Mouse (Mus musculus) monocyte, adult 59 days (primary cell): ENCODE measurements around the gene Tph1. TPM values are rescaled to one million over a fixed set of nuclear protein-coding genes. Genes with fewer than 3 reads are reported as not detected.

Source experiments
- total RNA-seq, 2 experiments: library from RNA; stranded (reverse); gene quantifications; one replicate each; pipeline ENCODE4 v1.2.4; 2023

Tph1 gene
- under 1 TPM in 1 of 2 experiments, not detected in 1; 0.24 TPM for total RNA-seq

GRCm38 (mm10) chr7:46672160-46672672, at the start of gene Tph1:
TSS of gene Tph1 (minus strand) at chr7:46672537.

GRCm38 (mm10) chr7:46715600-46715999, 43.3 kb upstream of the Tph1 start, which contains the start of gene Saa3:
TSS of gene Saa3 (minus strand) at chr7:46715700.

GRCm38 (mm10) chr7:46710390-46710844, 38.1 kb upstream of the Tph1 start, which contains the start of gene Saal1:
TSS of gene Saal1 (minus strand) at chr7:46710680.

DNA sequence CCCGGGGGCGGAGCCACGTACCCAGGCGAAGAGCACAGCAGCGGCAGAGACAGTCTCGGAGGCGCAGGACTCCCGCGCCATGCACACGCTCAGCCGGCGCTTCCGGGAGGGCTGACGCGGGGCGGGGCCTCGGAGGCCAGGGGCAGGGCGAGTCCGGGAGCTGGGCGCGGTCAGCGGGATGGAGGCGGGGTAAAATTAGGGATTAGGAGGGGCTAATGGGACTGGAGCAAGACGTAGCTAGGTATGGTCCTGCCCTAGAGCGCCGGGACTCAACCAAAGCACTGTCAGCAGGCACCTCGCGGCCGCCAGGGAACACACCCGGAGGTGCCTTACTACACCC, 32.7 kb downstream of the Tph1 start, which contains the start of gene Sergef:
Gene Sergef (minus strand): TSS at position 116 of the 340 bp plus-strand sequence.

Other genes starting within 250 kb of the Tph1 start
- gene Sergef, start 32.7 kb downstream of the Tph1 start, total RNA-seq = 10 to 100 TPM; 13.5 to 16.1 TPM
- gene Saal1, start 38.1 kb upstream of the Tph1 start, total RNA-seq = 1 to 10 TPM; 5.8 to 7.5 TPM
- gene Saa3, start 43.2 kb upstream of the Tph1 start, total RNA-seq = 10 to 100 TPM in 1 of 2 experiments, 1 to 10 TPM in 1; 7.7 to 25.8 TPM
- not detected for gene Saa4, start 60.1 kb upstream of the Tph1 start, total RNA-seq
- not detected for gene Saa1, start 70.4 kb upstream of the Tph1 start, total RNA-seq
- not detected for gene Saa2, start 79.3 kb upstream of the Tph1 start, total RNA-seq
- gene Hps5, start 123.5 kb upstream of the Tph1 start, total RNA-seq = 10 to 100 TPM; 72.8 to 83.2 TPM
- gene Gtf2h1, start 123.6 kb upstream of the Tph1 start, total RNA-seq = 10 to 100 TPM; 45.2 to 51.2 TPM
- gene Ldha, start 168.9 kb upstream of the Tph1 start, total RNA-seq = 100 to 1,000 TPM; 165 to 177 TPM
- not detected for gene Ldhc, start 188.7 kb upstream of the Tph1 start, total RNA-seq
- 10 to 100 TPM; 60.2 to 69.5 TPM for gene Tsg101, start 247.4 kb upstream of the Tph1 start, total RNA-seq